Mouse (Mus musculus) olfactory bulb, adult 2 months (tissue): ENCODE measurements around the gene Aig1. TPM values are rescaled to one million over a fixed set of nuclear protein-coding genes. Genes with fewer than 3 reads are reported as not detected.

Source experiments
- H3K27ac ChIP-seq: fragments of 200-500 bp; 2 replicates; pipeline ENCODE4 v1.5.1; 2012; ENCODE audit warnings: low read depth, low read length; ENCODE audit not compliant: insufficient read depth
- H3K4me1 ChIP-seq: fragments of 200-500 bp; 2 replicates; pipeline ENCODE4 v1.6.1; 2012; ENCODE audit warnings: low read length; ENCODE audit not compliant: control insufficient read depth, insufficient read depth
- H3K4me3 ChIP-seq: fragments of 200-500 bp; 2 replicates; pipeline ENCODE4 v1.5.1; 2012; ENCODE audit warnings: mild to moderate bottlenecking, low read depth, low read length, moderate library complexity; ENCODE audit not compliant: insufficient read depth
- CTCF ChIP-seq: fragments of 200-500 bp; IDR thresholded peaks from 2 replicates; pipeline ENCODE4 v1.5.1; 2012; ENCODE audit warnings: low read depth, mild to moderate bottlenecking, low read length, moderate library complexity; ENCODE audit not compliant: insufficient read depth
- POLR2A ChIP-seq: fragments of 200-500 bp; IDR thresholded peaks from 2 replicates; pipeline ENCODE4 v1.6.1; 2012; ENCODE audit warnings: mild to moderate bottlenecking, low read depth, low read length, moderate library complexity; ENCODE audit not compliant: insufficient read depth
- WGBS: fragments of 180-500 bp; shearing (Covaris S2); methylation state at CpG from one replicate; pipeline ENCODE4 v1.1.7; 2018; 5-methylcytosine and 5-hydroxymethylcytosine counted together
- polyA plus RNA-seq: library from polyadenylated mRNA; stranded (reverse); fragments of >200 nt; gene quantifications from 2 replicates; pipeline ENCODE4 v1.2.4, GENCODE M21; 2012; ENCODE audit warnings: low replicate concordance; ENCODE audit not compliant: missing spikeins, insufficient read depth, insufficient read length

Aig1 gene
- polyA plus RNA-seq, 1 experiment, result not detected

DNA sequence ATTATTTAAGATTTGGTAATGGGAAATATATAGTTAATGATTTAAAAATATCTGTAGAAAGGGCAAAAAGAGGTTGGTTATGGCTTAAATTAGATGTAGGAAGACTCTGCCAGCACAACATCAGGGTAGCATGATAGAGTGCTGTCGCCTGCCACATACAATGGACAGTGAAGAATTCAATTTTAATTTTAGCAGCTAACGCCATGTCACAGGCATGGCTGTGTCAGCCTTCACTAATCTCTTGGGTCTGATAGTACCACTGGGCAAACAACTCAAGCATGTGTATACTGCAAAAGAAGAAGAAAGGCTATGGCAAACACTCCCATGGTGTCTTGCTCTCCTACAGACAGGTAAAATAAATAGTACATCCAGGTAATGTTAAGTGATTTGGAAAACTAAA lies 99.0 kb downstream of the Aig1 start:
- Histone ChIP-seq H3K4me1 (peaks cover 8% of the 10 kb centered on the region), H3K4me3 (no peak overlapping the region), H3K27ac (no peak overlapping the region)
- WGBS, result 92% methylated on average over 2 of the region's 2 CpGs
- TF ChIP-seq POLR2A (no peak), CTCF (no peak)

DNA sequence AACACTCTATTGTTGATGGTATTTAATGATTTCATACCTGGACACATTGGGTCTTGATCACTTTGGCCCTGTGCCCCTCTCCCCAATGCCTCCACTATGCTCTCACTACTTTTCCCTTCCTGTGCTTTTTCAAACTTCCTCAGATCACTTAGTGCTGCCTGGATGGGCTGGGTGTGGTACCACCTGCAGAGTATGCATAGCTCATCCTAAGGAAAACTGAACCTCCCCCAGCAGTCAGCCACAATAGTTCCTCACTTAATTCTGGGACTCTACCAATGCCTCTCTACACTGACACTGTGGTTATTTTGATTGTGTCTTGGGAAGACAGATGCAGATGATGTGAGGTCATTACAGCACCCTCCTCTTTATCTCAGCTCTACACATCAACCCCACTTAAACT lies 99.9 kb downstream of the Aig1 start:
- Histone ChIP-seq H3K27ac (no peak overlapping the region), H3K4me1 (peaks cover 8% of the 10 kb centered on the region), H3K4me3 (no peak overlapping the region)
- TF ChIP-seq CTCF (no peak), POLR2A (no peak)

DNA sequence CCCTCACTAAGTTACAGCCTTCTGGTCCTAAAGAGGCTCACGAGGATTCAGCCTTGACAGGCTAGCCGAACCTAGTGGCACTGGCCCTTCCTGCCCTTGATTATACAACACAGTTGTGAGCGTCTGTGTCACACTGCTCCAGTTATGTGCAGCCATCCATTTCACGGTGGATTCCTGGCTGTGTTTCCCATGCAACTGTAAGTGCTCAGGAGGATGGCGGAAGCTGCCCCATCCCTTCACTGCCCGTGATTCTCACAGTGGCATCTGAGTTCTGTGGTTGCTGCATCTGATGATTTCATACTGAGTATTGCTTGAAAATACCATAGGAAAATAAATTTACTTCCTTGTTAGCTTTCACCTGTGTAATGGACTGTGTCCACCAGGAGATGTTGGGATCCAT lies 101.7 kb downstream of the Aig1 start:
- Histone ChIP-seq H3K27ac (no peak overlapping the region), H3K4me3 (no peak overlapping the region), H3K4me1 (peaks cover 5% of the 10 kb centered on the region)
- TF ChIP-seq POLR2A, result no peak
- TF ChIP-seq CTCF, result no peak
- 85% methylated on average over 6 of the region's 6 CpGs for WGBS

DNA sequence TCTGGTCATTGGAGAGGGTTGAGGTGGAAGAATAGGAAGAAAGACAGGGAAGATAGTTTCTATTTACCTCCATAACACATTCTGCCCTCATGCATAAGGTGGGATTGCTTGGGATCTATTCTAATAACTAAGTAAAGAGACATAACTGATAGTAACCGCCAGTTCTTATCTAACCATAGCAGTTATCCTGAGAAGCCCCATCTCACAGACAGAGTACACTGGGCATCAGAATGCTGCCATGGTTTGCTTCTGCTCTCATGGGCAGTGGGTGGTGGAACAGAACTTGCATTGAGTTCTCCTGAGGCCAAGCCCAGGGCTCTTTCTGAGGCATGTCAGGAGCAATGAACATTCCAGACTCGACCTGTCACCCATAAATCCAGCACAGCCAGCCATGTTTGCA lies 105.6 kb downstream of the Aig1 start:
- no peak for TF ChIP-seq CTCF
- TF ChIP-seq POLR2A, result no peak
- H3K4me3 ChIP-seq, result no peak overlapping the region
- H3K27ac ChIP-seq, result no peak overlapping the region
- WGBS, result 83% methylated on average over 2 of the region's 2 CpGs
- peaks cover 8% of the 10 kb centered on the region for H3K4me1 ChIP-seq

DNA sequence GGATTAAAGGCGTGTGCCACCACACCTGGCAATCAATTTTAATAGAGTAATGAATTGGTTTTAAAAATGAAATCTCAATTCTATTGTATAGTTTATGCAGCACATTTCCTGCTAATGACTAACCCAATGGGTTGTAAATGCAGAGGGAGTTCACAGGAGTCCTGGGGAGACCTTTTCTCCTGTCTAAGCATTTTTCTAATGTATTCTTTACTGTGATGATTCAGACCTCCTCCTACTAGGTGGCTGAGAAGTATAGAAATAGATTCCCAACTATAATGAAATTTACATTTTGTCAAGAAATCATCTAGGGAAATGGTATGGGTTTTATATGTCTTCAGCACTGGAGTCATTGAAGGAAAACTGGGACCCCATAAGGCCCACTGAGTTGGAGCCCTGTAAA lies 114.1 kb downstream of the Aig1 start:
- TF ChIP-seq CTCF (no peak), POLR2A (no peak)
- WGBS, result 76% methylated on average over 1 of the region's 1 CpGs

DNA sequence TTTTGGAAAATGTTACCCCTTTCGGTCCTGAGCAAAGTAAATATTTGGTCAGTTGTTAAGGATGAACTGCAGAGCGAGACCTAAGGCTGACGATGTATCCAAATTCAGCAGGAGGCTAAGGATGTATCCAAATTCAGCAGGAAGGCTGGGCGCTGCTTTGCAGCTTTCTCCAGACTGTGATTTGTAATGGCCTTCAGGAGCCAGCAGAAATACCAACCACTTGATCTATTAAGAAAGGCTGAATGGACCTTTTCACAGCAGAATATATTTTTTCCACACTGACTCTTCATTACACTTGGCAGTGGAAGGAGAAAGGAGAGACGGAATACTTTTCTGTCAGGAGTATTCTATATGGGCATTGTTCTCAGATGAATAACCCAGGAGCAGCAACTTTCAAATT lies 115.0 kb downstream of the Aig1 start:
- no peak overlapping the region for H3K27ac ChIP-seq
- TF ChIP-seq POLR2A (no peak), CTCF (no peak)
- H3K4me3 ChIP-seq, result no peak overlapping the region
- peaks cover 3% of the 10 kb centered on the region for H3K4me1 ChIP-seq
- 44% methylated on average over 5 of the region's 5 CpGs for WGBS

More for the DNA sequence above, 114.1 kb downstream of the Aig1 start:
- Histone ChIP-seq H3K27ac (no peak overlapping the region), H3K4me1 (peaks cover 3% of the 10 kb centered on the region), H3K4me3 (no peak overlapping the region)

DNA sequence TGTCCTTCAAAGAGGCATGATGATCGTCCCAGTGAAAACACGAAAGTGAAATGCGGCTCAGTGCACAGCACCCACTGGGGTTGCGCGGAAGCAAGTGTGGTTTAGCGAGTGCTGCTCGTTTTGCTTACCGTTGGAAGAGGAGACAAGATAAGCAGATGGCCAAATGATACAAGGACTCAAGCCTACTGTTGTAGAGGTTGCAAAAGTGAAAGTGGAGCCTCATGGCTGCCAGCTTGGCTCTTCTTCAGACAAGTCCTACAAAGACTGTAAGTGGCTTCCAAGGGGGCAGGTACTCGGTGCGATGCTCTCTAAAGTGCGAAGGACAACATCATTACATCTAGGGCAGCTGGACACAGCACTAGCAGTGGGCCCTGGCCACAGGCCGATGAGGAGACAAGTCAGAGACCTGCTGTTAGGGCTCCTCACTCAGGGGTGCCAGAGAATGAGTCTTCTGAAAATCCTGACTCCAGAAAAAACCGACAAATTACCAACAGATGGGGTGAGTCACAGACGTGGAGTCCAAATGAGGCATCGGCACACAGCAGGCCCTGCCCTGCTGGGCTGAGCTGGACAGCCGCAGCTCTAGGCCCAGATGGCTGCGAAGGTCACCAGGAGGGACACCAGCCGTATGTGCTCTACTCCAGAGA lies 129.2 kb downstream of the Aig1 start:
- TF ChIP-seq POLR2A, result no peak
- TF ChIP-seq CTCF, result no peak
- Histone ChIP-seq H3K27ac (peak overlapping the region; percentile 36; the same call in 1 of the 2 replicates), H3K4me3 (no peak overlapping the region), H3K4me1 (peaks cover 7% of the 10 kb centered on the region)
- WGBS, result 77% methylated on average over 18 of the region's 18 CpGs

DNA sequence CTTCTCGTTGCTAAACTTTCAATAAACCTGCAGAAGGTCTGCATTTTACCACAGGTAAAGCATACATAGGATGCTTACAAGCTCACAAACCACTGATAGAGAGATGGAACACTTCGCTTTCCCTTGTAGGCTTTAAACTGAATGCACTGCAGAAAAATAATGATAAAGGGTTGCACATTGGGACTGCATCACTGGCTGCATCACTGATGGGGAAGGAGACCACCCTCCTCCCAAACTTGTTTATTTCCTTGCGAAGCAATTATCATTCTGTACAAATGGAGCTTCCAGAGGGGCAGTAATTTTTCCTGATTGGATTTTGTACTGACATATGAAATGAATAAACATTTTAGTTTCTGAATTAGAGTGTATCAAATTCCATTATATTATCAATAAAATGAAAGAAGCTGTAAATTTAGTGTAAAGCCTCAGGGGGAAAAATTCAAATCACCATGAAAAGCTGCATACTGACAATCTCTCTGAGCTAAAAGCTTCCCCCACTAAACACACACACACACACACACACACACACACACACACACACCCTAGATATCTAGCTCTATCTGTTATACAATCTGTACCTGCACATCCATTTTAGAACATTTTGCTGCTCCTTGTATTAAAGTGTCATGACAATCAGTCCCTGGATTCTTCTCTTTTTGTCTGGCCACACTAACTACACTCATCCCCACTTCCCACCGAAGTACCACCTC lies 138.6 kb downstream of the Aig1 start:
- 91% methylated on average over 4 of the region's 4 CpGs for WGBS
- Histone ChIP-seq H3K27ac (0 out of 2 replicates have a peak overlapping the region, but pooled peaks have one; percentile 45), H3K4me1 (peaks cover 9% of the 10 kb centered on the region), H3K4me3 (no peak overlapping the region)
- TF ChIP-seq POLR2A (no peak), CTCF (no peak)

DNA sequence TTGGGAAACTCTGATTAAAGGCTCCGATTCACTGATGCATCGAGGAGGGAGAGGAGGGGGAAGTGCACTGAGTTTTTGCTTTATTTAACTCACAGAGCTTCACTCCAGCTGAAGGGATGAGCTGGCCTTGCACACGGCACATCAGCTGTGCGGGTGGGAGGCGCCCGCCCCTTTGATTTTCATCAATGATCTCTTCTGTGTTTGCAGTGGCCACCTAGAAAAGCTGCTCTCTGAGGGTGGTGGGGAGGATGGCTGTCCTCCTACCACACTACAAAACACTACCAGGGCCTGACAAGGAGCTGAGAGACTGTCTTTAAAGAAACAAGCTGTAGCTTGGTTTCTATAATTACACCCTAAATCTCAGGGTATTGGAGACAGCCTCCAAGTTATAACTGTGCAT lies 141.1 kb downstream of the Aig1 start:
- WGBS, result 11% methylated on average over 6 of the region's 6 CpGs
- Histone ChIP-seq H3K4me3 (no peak overlapping the region), H3K4me1 (peaks cover 9% of the 10 kb centered on the region), H3K27ac (peak overlapping the region; percentile 51; the same call in 1 of the 2 replicates)
- TF ChIP-seq CTCF (no peak), POLR2A (no peak)

DNA sequence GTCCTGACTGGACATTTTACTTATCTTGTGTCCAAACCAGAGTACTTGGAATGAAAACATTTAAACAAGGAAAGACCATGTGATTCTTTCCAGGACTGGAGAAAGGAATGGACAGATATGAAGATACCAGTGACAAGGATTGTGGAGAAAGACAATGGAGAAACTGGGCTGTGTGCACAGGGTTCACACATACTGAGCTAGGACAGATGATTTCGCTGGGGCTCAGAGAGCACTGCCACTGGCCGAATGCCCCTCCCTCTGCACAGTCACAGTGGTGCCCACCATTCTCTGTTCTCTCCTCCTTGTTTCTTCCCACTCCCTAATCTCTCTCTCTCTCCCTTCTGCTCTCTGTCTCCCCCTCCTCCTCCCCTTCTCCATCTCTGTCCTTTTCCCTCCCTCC lies 142.6 kb downstream of the Aig1 start:
- H3K4me3 ChIP-seq, result no peak overlapping the region
- H3K27ac ChIP-seq, result peak overlapping the region; percentile 69
- TF ChIP-seq POLR2A (no peak), CTCF (no peak)
- H3K4me1 ChIP-seq, result peaks cover 9% of the 10 kb centered on the region
- 79% methylated on average over 2 of the region's 2 CpGs for WGBS
